Mouse (Mus musculus) lung, embryonic 15.5 days (tissue): ENCODE results near the gene Tor2a. TPM values are rescaled to one million over a fixed set of nuclear protein-coding genes. Genes with fewer than 3 reads are reported as not detected.
A peak's percentile ranks its signal among the peaks of the same experiment; 100 is the strongest.

Experiments
- ATAC-seq: fragments of 200-750 bp; cut with Nextera tagmentation; 2 replicates; pipeline ENCODE4 v1.8.0; 2017; ENCODE audit warnings: moderate number of reproducible peaks, borderline replicate concordance; ENCODE audit not compliant: low FRiP score, low TSS enrichment; ENCODE audit errors: extremely low read depth
- H3K27ac ChIP-seq: fragments of 300-500 bp; sonication (generic); 2 replicates; pipeline ENCODE4 v1.5.1; 2015; ENCODE audit warnings: moderate library complexity, mild to moderate bottlenecking, inconsistent platforms
- H3K27me3 ChIP-seq: fragments of 300-500 bp; sonication (generic); 2 replicates; pipeline ENCODE4 v1.6.1; 2015; ENCODE audit warnings: inconsistent platforms
- H3K36me3 ChIP-seq: fragments of 300-500 bp; sonication (generic); 2 replicates; pipeline ENCODE4 v1.6.1; 2015; ENCODE audit warnings: inconsistent platforms
- H3K4me1 ChIP-seq: fragments of 300-500 bp; sonication (generic); 2 replicates; pipeline ENCODE4 v1.6.1; 2015; ENCODE audit warnings: inconsistent platforms
- H3K4me2 ChIP-seq: fragments of 300-500 bp; sonication (generic); 2 replicates; pipeline ENCODE4 v1.6.1; 2015; ENCODE audit warnings: inconsistent platforms, mild to moderate bottlenecking, moderate library complexity
- H3K4me3 ChIP-seq: fragments of 300-500 bp; sonication (generic); 2 replicates; pipeline ENCODE4 v1.5.1; 2015; ENCODE audit warnings: mild to moderate bottlenecking, inconsistent platforms
- H3K9ac ChIP-seq: fragments of 300-500 bp; sonication (generic); 2 replicates; pipeline ENCODE4 v1.6.1; 2015; ENCODE audit warnings: inconsistent platforms
- H3K9me3 ChIP-seq: fragments of 300-500 bp; sonication (generic); 2 replicates; pipeline ENCODE4 v1.6.1; 2016; ENCODE audit warnings: inconsistent platforms
- WGBS: fragments of 180-500 bp; shearing (Covaris S2); methylation state at CpG from one replicate; pipeline ENCODE4 v1.1.7; 2015; 5-methylcytosine and 5-hydroxymethylcytosine counted together
- polyA plus RNA-seq: library from polyadenylated mRNA; unstranded; fragments of >200 nt; fragmentation: Nextera tagmentation; extraction: Ambion mirVana; gene quantifications from 2 replicates; pipeline ENCODE4 v1.2.1, GENCODE M21; 2015

The Tor2a gene
- polyA plus RNA-seq, 1 experiment from 2014 or later: 65.6 TPM

DNA sequence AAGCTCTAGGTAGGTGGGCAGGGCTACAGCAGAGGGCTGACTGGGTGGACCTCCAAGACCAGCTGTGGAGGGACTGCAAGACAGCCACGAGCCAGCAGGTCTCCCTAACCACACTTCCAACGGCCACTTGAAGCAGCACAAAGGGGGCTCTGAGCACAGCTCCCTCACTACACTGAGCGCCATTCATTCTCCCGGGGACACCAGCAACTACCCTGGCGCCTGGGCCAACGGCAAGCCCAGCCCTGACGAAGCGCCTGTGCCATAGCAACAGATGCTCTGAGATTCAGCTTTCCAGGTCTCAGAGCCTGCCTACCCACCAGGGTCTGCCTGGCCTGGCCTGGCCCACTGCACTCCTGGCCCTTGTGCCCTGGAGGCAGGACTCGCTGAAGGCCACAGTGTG is 38.3 kb upstream of the Tor2a start:
- Histone ChIP-seq H3K4me3 (no peak overlapping the region), H3K36me3 (no peaks in the 10 kb centered on the region), H3K4me2 (no peak overlapping the region), H3K27ac (no peak overlapping the region), H3K4me1 (peaks cover 36% of the 10 kb centered on the region), H3K9me3 (no peaks in the 10 kb centered on the region), H3K9ac (no peak overlapping the region), H3K27me3 (no peaks in the 10 kb centered on the region)
- 58% methylated on average over 9 of the region's 9 CpGs for WGBS
- no peak for ATAC-seq

DNA sequence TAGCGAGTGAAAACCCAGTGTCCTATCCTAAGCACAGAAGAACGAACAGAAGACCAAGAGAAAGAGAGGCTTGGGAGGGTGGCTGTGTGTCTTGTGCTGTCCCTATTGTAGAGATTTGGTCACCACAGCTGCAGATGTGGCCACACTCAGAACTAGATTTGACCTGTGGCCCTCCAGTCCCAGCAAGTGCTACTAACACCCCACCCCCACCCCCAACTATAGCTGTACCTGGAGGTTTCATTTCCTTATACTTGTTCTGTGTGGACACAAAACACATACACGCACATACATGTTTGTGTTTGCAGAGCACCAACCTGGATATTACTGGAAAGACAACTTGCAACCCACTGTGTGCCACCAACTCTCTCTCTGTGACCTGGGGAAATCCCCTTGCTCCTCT is 37.0 kb upstream of the Tor2a start:
- H3K9me3 ChIP-seq: no peaks in the 10 kb centered on the region
- H3K4me3 ChIP-seq: no peak overlapping the region
- no peak overlapping the region for H3K9ac ChIP-seq
- ATAC-seq: no peak
- WGBS: 97% methylated on average over 3 of the region's 3 CpGs
- no peak overlapping the region for H3K27ac ChIP-seq
- H3K36me3 ChIP-seq: no peaks in the 10 kb centered on the region
- H3K27me3 ChIP-seq: no peaks in the 10 kb centered on the region
- peaks cover 27% of the 10 kb centered on the region for H3K4me1 ChIP-seq
- no peak overlapping the region for H3K4me2 ChIP-seq

GRCm38 (mm10) chr2:32720681-32721229 is 36.3 kb upstream of the Tor2a start, which contains the start of gene Sh2d3c:
Gene Sh2d3c, plus strand, starts transcription at chr2:32721055.
- H3K9me3 ChIP-seq: no peaks in the 10 kb centered on the region
- peak; percentile 48; the same call in 1 of the 2 replicates for ATAC-seq
- H3K36me3 ChIP-seq: no peaks in the 10 kb centered on the region
- WGBS: 18% methylated on average over 8 of the region's 8 CpGs
- 0 out of 2 replicates have a peak within 1 kb of the TSS, but pooled peaks have one; percentile 13 for H3K9ac ChIP-seq
- H3K4me3 ChIP-seq: peak within 1 kb of the TSS; percentile 26
- H3K27ac ChIP-seq: peak within 1 kb of the TSS; percentile 55
- peaks cover 27% of the 10 kb centered on the region for H3K4me1 ChIP-seq
- no peaks in the 10 kb centered on the region for H3K27me3 ChIP-seq
- peak within 1 kb of the TSS; percentile 36 for H3K4me2 ChIP-seq

DNA sequence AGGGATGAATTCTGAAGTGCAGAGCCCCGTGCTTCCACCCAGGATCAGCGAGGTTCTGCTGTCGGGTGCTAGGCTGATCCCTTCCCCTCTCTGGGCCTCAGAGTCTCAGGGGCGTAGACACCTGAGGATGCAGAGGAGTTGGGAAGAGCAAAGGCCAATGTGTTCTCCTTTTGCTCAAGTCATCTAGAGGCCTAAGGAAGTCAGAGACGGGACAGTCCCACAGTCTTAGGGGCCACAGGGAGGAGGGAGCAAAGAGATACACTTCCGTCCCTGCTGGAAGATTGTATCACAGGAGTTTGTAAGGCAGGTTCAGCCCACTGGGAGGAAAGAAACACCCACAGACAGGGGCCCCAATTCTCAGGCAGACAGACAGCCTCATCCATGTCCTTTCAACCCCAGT is 35.0 kb upstream of the Tor2a start:
- Histone ChIP-seq H3K4me3 (peak overlapping the region; percentile 26), H3K9me3 (no peaks in the 10 kb centered on the region), H3K36me3 (no peaks in the 10 kb centered on the region), H3K27me3 (no peaks in the 10 kb centered on the region), H3K9ac (no peak overlapping the region; the same call in 1 of the 2 replicates), H3K27ac (no peak overlapping the region; the same call in 1 of the 2 replicates), H3K4me1 (peaks cover 29% of the 10 kb centered on the region), H3K4me2 (peak overlapping the region; percentile 35)
- WGBS: 44% methylated on average over 6 of the region's 6 CpGs
- no peak for ATAC-seq

DNA sequence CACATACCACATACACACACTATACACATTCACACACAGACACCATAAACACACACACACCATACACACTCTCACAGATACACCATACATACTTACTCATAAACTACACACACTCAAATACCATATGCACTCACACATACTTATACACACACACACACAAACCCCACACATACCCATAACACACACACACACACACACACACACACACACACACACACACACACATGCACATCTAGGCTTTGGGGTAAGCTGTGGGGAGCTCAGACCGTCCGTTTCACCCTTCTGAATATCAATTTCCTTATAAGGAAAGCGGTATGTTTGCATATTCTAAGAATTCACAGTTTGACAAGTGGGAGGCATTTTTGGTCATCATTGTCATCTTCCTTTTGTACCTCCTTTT is 34.5 kb upstream of the Tor2a start:
- Histone ChIP-seq H3K27me3 (no peaks in the 10 kb centered on the region), H3K4me1 (peaks cover 32% of the 10 kb centered on the region), H3K36me3 (no peaks in the 10 kb centered on the region), H3K4me2 (peak overlapping the region; percentile 35), H3K9ac (no peak overlapping the region), H3K9me3 (no peaks in the 10 kb centered on the region), H3K27ac (no peak overlapping the region), H3K4me3 (peak overlapping the region; percentile 26; the same call in 1 of the 2 replicates)
- 38% methylated on average over 3 of the region's 3 CpGs for WGBS
- ATAC-seq: no peak

GRCm38 (mm10) chr2:32724149-32724548 is 32.9 kb upstream of the Tor2a start:
- Histone ChIP-seq H3K27me3 (no peaks in the 10 kb centered on the region), H3K4me3 (no peak overlapping the region), H3K27ac (no peak overlapping the region), H3K4me2 (no peak overlapping the region), H3K9me3 (no peaks in the 10 kb centered on the region), H3K36me3 (no peaks in the 10 kb centered on the region), H3K9ac (no peak overlapping the region), H3K4me1 (peaks cover 35% of the 10 kb centered on the region)
- WGBS: 71% methylated on average over 4 of the region's 4 CpGs
- ATAC-seq: no peak

GRCm38 (mm10) chr2:32724832-32725790 is 31.9 kb upstream of the Tor2a start:
- Histone ChIP-seq H3K9me3 (no peaks in the 10 kb centered on the region), H3K27me3 (no peaks in the 10 kb centered on the region), H3K9ac (no peak overlapping the region), H3K27ac (no peak overlapping the region), H3K4me2 (no peak overlapping the region), H3K36me3 (no peaks in the 10 kb centered on the region), H3K4me1 (peaks cover 35% of the 10 kb centered on the region), H3K4me3 (no peak overlapping the region)
- no peak for ATAC-seq
- WGBS: 62% methylated on average over 16 of the region's 16 CpGs

- H3K36me3 ChIP-seq: no peaks in the 10 kb centered on the region
- peak overlapping the region; percentile 51 for H3K9ac ChIP-seq
- under 1% methylated on average over 16 of the region's 16 CpGs for WGBS
- peak overlapping the region; percentile 47 for H3K4me3 ChIP-seq
- peak overlapping the region; percentile 69 for H3K27ac ChIP-seq
- peaks cover 36% of the 10 kb centered on the region for H3K4me1 ChIP-seq
- no peaks in the 10 kb centered on the region for H3K9me3 ChIP-seq
- H3K27me3 ChIP-seq: no peaks in the 10 kb centered on the region
- H3K4me2 ChIP-seq: peak overlapping the region; percentile 61
- ATAC-seq: peak; percentile 95
Observed at GRCm38 (mm10) chr2:32727435-32727834, 29.6 kb upstream of the Tor2a start.

DNA sequence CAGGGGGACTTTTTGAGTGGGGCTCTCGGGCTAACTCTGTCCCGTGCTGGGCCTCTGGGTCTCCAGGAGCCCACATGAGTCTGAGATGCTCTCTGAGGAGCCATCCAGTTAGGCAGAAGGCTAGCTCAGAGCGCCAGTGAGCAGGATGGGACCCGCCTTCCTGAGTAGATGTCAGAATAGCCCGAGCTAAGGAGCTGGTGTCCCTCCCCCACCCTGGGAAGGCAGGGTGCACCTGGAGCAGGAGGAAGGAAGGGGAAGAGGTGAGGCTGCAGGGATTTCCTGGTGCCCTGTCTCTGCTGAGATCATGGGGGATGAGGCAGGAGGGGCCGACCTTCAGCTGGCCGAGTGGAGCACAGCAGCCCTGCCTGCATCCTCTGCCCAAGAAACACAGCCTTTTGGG is 28.6 kb upstream of the Tor2a start:
- WGBS: 37% methylated on average over 7 of the region's 7 CpGs
- Histone ChIP-seq H3K36me3 (no peaks in the 10 kb centered on the region), H3K9me3 (no peaks in the 10 kb centered on the region), H3K4me3 (peak overlapping the region; percentile 47), H3K9ac (peak overlapping the region; percentile 51), H3K27me3 (no peaks in the 10 kb centered on the region), H3K4me2 (peak overlapping the region; percentile 61), H3K4me1 (peaks cover 36% of the 10 kb centered on the region), H3K27ac (peak overlapping the region; percentile 67)
- no peak for ATAC-seq

DNA sequence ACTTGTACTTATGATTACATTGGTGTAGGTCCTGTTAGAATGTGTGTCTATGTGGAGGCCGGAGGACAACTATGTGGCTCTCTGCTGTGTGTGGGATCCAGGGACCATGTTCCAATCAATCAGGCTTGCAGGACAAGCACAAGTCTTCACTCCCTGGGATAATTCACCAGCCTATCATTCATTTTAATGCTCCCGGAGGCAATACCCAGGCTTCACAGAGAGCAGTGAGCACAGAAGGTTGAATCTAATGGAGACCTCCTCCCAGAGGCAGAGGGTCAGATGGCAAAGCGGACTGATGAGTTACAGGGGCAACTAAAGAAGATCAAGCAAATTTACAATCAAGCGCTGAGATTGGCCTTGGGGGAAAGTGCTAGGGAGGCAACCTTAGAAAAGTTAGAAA is 27.5 kb upstream of the Tor2a start:
- Histone ChIP-seq H3K9ac (no peak overlapping the region), H3K27ac (peak overlapping the region; percentile 54; the same call in 1 of the 2 replicates), H3K4me2 (peak overlapping the region; percentile 61), H3K27me3 (no peaks in the 10 kb centered on the region), H3K4me1 (peaks cover 40% of the 10 kb centered on the region), H3K9me3 (no peaks in the 10 kb centered on the region), H3K4me3 (peak overlapping the region; percentile 47), H3K36me3 (no peaks in the 10 kb centered on the region)
- 67% methylated on average over 4 of the region's 4 CpGs for WGBS
- no peak for ATAC-seq

GRCm38 (mm10) chr2:32730854-32731253 is 26.2 kb upstream of the Tor2a start:
- peak; percentile 16; the same call in 1 of the 2 replicates for ATAC-seq
- H3K36me3 ChIP-seq: no peaks in the 10 kb centered on the region
- H3K9ac ChIP-seq: no peak overlapping the region
- peak overlapping the region; percentile 2; the same call in 1 of the 2 replicates for H3K4me3 ChIP-seq
- H3K9me3 ChIP-seq: no peaks in the 10 kb centered on the region
- peaks cover 39% of the 10 kb centered on the region for H3K4me1 ChIP-seq
- peak overlapping the region; percentile 61 for H3K4me2 ChIP-seq
- H3K27ac ChIP-seq: peak overlapping the region; percentile 54
- H3K27me3 ChIP-seq: no peaks in the 10 kb centered on the region
- 14% methylated on average over 11 of the region's 11 CpGs for WGBS

DNA sequence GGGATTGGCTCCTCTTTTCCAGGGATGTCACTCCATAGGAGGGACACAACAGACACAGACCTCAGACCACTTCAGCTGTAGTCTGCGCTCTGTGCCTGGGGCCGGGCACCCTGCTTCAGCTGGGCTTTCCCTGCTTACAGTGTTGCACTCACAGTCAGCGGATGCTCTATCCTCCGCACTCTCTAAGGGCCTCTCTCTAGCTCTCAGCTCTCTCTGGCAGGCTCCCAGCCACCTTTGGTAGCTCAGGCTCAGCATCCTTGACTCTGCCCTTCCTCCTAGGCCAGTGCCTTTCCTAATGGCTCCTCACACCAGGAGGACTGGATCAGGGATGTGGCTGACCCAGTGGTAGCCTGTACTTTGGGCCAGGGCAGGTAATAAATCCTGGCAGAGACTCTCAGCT is 25.1 kb upstream of the Tor2a start:
- Histone ChIP-seq H3K27me3 (no peaks in the 10 kb centered on the region), H3K9me3 (no peaks in the 10 kb centered on the region), H3K4me3 (no peak overlapping the region), H3K4me2 (peak overlapping the region; percentile 7; the same call in 1 of the 2 replicates), H3K9ac (no peak overlapping the region), H3K4me1 (peaks cover 42% of the 10 kb centered on the region), H3K27ac (peak overlapping the region; percentile 54), H3K36me3 (no peaks in the 10 kb centered on the region)
- 59% methylated on average over 4 of the region's 4 CpGs for WGBS
- ATAC-seq: no peak
